Mouse (Mus musculus): ENCODE results near the gene Dgke. TPM values are rescaled to one million over a fixed set of nuclear protein-coding genes. Genes with fewer than 3 reads are reported as not detected.
"Not testable (repeated sequence)": the region's sequence is repeated elsewhere in the genome, so short reads cannot be mapped to it uniquely, and the experiment has no call there.

The Dgke gene
- total RNA-seq, 2 experiments from 2014 or later: 5.0 to 6.8 TPM

DNA sequence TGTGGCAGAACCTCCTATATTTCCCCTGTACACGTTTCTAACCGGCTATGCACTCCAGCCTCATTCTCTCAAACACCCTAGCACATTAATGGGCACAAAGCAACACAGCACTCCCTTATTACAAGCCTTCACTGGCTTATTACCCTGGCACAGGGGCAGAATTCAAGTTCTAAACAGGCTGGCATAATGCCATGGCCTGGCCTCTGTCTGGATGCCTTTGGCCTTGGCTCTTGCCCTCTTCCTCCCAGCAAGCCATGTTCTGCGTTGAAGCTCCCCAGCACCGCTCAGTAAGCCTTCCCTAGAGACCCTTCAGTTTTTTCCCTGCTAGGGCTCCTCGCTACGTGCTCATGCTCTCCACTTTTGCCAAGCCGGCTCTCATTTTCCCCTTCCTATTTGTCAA, 23.6 kb downstream of the Dgke start:
- no peak for ATAC-seq (replicated peaks; ENCODE audit: poor library complexity, severe bottlenecking)

DNA sequence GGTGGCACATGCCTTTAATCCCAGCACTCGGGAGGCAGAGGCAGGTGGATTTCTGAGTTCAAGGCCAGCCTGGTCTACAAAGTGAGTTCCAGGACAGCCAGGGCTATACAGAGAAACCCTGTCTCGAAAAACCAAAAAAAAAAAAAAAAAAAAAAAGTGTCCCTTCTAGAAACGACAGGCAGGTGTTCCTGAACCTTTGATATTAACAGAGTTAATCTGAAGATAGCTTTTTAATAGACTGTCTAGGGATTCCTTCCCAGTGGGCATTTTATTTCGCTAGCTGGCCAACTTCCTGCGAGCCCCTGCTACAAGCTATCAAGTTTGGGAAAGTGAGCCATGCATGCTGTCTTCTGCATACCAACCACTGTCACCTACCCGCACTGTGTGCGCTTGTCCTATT, 25.6 kb downstream of the Dgke start:
- ATAC-seq (replicated peaks; ENCODE audit: poor library complexity, severe bottlenecking): not testable (repeated sequence)

DNA sequence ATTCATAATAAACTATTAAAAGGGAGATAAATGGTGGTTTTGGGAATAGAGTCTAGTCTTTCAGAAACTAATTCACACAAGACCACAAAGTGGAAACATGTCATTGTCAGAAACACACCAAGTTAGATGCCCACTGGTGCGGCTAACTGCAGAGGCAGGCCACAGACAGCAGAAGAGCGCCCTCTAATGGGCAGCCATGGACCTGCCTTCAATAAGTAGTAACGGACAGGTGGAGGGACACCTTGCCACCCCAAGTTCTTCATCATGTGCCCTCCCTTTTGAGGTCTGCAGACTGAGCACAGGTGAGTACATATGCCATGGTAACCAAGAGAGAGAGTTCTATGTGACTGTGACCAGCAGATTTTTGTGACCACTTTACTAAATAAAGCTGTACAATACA, 27.3 kb downstream of the Dgke start:
- peak; percentile 58 for ATAC-seq (replicated peaks; ENCODE audit: poor library complexity, severe bottlenecking)

DNA sequence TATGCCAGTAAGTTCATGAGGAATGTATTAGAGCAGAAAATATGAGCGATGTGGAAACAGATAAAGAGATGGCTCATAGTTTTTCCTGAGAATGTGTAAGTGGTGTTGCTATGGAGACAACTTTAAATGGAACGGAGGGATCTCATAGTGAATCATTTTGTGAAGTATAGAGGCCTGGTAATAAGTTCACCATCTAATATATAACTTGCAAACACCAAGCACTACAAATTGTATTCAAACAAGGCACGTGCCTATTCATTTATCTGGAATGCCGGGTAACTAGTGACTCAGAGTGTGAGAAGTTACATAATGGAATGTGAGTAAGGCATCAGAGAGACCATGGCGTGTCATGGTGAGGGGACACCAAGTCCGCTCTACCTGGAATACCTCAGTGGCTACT, 28.2 kb downstream of the Dgke start:
- no peak for ATAC-seq (replicated peaks; ENCODE audit: poor library complexity, severe bottlenecking)

DNA sequence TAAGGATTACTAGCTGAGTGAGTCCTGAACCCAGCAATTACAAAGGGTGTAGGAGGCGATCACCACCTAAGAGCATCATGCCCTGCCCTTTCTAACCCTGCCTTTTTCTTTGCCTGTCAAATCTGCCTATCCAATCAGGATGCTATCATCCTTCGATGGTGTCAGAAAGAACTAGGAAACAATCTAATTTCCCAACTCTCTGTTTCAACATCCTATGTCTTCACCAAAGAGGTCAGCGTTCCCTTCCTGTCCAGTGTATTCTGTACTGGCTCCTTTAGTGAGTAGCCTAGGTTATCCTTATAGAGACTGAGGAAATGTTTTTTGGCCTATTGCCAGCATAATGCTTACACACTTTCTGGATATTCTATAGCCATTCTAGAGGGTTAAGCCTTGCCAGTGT, 31.1 kb downstream of the Dgke start:
- peak; percentile 79 for ATAC-seq (replicated peaks; ENCODE audit: poor library complexity, severe bottlenecking)

DNA sequence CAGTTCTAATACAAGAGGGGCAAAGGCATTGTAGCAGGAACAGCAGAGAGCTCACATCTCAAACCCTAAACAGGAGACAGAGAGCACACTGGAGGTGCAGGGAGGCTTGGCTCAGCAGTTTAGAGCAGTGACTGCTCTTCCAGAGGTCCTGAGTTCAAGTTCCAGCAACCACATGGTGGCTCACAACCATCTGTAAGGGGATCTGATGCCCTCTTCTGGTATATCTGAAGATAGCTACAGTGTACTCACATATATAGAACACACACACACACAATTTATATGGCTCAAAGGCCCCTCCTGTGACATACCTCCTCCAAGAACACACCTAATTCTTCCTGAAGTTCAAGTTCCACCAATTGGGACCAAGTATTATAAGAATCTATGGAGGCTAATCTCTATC, 32.1 kb downstream of the Dgke start:
- no peak for ATAC-seq (replicated peaks; ENCODE audit: poor library complexity, severe bottlenecking)

DNA sequence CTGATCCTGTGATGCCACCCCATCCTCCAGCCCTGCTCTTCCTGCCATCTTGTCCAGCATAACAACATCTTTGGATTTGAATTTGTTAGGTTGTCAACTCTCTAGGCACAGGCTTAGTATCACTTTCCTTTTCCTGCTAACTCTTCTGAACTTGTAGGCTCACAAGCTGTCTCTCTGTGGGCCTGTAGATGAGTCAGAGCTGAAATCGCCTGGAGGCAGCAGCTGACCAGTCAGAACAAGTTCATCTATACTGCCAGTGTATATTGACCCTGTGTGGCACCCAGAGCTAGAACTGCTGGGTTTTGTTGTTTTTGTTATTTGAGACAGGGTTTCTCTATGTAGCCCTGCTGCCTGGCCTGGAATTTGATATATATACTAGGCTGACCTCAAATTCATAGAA, 35.5 kb downstream of the Dgke start:
- no peak for ATAC-seq (replicated peaks; ENCODE audit: poor library complexity, severe bottlenecking)

GRCm38 (mm10) chr11:89030552-89030951, 36.1 kb downstream of the Dgke start:
- ATAC-seq (replicated peaks; ENCODE audit: poor library complexity, severe bottlenecking): no peak

DNA sequence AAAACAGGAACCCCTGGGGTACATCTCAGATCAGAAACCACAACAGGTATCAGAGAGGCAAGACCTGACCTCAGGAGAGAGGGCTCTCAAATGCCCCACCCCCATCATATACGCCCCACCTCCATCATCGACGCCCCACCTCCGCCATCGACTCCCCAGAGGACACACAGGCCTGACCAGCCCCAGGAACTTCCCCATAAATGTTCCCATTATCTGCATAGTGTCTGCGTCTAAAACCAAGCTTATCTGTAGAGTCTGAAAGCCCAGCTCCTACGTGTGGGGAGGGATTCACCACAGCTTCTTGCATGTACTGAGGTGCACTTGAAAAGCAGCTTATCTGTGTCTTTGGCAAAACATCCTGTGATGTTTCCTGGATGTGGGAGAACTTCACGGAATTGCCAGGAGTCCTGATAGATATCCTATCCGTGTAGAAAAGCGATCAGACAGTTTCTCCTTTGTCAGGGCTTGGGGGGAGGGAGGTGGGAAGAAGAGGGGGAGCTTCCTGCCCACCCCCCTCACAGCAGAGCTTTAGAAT, 37.7 kb downstream of the Dgke start:
- ATAC-seq (replicated peaks; ENCODE audit: poor library complexity, severe bottlenecking): peak; percentile 41

- peak; percentile 40 for ATAC-seq (replicated peaks; ENCODE audit: poor library complexity, severe bottlenecking)
Observed at GRCm38 (mm10) chr11:89027955-89028361, 38.7 kb downstream of the Dgke start.

DNA sequence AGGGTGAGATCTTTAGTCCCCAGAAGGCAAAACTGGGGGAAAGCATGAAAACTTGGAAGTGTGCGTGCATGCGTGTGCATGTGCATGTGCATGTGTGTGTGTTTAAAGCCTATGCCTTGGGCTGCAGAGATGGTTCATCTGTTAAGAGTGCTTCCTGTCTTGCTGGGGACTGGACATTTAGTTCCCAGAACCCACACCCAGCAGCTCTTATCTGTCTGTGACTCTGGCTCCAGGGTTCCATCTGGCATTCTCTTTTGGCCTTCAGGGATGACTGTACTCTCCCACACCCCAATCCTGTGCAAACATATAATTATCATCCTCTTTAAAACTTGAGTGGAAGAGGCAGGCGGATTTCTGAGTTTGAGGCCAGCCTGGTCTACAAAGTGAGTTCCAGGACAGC, 40.5 kb downstream of the Dgke start:
- no peak for ATAC-seq (replicated peaks; ENCODE audit: poor library complexity, severe bottlenecking)

DNA sequence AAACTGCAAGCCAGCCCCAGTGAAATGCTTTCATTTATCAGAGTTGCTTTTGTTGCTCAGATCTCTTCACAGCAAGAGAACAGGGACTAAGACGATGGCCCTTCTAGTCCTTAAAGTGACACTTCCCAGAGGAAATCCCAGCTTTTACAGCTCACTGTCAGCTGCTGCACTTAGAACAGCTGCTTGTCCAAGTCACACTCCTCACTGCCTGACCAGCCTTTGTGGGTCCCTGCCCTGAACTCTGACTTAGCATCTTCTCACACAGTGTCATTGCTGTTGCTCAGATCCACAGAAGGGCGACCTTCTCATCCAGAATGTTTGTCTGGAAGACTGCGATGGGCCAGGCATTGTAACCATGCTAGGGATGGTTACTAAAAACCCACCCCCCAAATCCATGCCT, 41.0 kb downstream of the Dgke start:
- ATAC-seq (replicated peaks; ENCODE audit: poor library complexity, severe bottlenecking): no peak

DNA sequence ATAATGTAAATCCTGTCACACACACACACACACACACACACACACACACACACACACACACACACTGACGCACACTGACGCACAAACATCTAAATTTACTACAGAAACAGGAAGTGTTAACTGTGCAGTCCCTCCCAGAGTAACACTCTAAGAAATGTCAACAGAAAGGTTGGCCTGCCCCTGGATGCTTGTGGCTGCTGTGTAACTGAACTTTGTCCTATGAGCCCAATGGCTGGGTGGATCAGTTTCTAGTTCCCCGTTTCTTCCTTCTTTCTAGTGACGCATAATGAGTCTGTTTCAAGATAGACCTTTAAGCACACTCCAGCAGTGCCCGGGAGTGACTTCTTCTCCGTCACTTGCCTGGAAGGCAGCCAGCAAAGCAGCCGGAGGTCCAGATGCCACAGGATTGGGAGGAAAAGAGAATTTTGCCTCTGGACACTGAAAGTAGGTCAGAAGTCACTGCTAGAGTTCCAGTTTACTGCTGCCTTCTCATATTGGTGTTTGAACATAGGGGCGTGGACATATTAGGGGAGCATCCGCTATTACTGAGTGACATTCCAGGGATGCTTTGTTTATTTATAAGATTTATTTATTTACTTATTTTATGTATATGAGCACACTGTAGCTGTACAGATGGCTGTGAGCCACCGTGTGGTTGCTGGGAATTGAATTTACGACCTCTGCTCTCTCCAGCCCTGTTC, 42.3 kb downstream of the Dgke start:
- ATAC-seq (replicated peaks; ENCODE audit: poor library complexity, severe bottlenecking): peak; percentile 89

- no peak for ATAC-seq (replicated peaks; ENCODE audit: poor library complexity, severe bottlenecking)
Observed at GRCm38 (mm10) chr11:89023477-89023876, 43.2 kb downstream of the Dgke start.

DNA sequence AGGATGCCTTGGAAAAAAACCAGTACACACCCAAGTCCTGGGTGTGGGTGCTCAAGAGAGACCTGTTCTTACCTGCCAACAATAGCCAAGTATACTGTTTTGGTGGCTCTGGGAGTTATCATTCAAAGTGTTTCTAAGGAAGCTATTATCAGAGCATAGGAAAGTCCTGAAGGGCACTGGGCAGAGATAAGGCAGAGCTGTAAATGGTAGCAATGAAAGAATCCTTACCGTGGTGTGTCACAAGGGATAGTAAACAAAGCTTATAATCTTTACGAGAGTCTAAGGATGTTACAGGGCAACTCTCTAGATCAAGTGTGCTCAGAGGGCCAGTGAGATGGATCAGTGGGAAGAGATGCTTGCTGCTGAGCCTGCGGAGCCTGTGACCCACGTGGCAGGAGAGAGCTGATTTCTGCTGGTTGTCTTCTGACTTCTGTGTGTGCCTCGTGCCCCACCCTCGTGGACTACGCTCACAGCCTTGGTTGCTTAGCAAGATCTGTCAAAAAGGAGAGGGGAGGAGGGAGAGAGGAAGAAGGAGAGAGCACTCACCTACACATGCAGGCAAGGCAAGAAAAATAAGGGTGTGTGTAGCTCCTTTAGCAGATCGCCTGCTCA, 44.4 kb downstream of the Dgke start:
- no peak for ATAC-seq (replicated peaks; ENCODE audit: poor library complexity, severe bottlenecking)

GRCm38 (mm10) chr11:89021687-89022086, 45.0 kb downstream of the Dgke start:
- no peak for ATAC-seq (replicated peaks; ENCODE audit: poor library complexity, severe bottlenecking)

DNA sequence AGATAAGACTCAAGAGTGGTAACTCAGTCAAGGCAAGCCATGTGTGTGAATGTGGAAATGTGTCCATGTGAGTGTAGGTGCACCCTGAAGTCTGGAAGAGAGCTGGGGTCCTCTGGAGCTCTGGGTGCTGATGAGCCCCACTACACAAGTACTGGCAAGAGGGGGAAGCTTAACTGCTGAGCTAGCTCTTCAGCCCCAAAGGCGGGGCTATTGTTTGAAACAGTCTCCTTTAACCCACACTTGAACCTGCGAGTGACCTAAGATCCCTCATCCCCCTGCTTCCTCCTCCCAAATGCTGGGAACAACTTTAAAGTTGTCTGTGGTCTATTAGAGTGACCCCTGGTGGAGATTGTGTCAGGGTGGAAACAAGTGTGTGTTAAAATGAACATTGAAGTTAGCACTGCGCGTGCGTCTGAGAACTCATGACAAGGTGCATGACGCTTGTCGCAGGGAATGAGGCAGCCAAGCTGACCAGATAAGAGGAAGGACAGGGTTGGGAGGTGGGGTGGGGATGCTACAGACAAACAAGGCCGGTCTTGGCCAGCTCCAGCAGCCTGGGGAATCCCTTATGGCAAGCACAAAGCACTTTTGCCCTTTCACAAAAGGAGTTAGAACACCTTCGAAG, 45.9 kb downstream of the Dgke start:
- no peak for ATAC-seq (replicated peaks; ENCODE audit: poor library complexity, severe bottlenecking)

DNA sequence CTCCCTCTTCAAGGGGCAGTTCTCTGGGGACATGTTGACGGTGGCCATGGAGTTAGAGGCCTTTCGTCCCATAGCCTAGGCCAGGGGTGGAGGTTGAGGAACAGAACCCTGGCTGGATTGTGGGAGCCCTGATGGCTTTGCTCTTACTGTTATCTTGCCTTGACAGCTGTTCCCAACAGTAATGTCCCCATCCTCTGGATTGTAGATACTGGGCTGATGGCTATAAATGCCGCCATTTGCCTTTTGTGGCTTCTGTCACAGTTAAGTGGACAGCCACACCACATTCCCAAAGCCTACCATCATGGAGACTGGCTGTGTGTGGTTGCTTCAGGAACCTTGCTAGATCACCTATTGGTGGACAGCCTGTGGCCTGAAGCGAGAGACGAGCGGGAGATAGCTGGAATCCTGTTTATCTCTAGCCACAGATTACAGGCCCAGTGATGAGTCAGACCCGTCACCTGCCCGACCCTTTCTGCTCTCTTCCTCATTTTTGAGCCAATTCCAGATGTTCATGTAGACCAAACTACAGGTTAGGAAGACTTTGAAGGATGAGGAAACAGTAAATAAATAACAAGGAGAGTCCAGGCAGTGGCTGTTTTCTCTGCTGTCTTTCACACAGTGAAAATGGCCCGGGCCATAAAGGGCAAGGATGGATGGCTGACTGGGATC, 49.0 kb downstream of the Dgke start:
- no peak for ATAC-seq (replicated peaks; ENCODE audit: poor library complexity, severe bottlenecking)

- ATAC-seq (replicated peaks; ENCODE audit: poor library complexity, severe bottlenecking): no peak
Observed at GRCm38 (mm10) chr11:89012241-89012640, 54.4 kb downstream of the Dgke start.

- ATAC-seq (replicated peaks; ENCODE audit: poor library complexity, severe bottlenecking): no peak
Observed at GRCm38 (mm10) chr11:89009496-89009895, 57.2 kb downstream of the Dgke start.

GRCm38 (mm10) chr11:89009066-89009465, 57.6 kb downstream of the Dgke start:
- no peak for ATAC-seq (replicated peaks; ENCODE audit: poor library complexity, severe bottlenecking)
